Mouse (Mus musculus) ES-Bruce4 (cell line): ENCODE measurements around the gene Actl7a. TPM values are rescaled to one million over a fixed set of nuclear protein-coding genes. Genes with fewer than 3 reads are reported as not detected.

ENCODE experiments used
- H3K27ac ChIP-seq: 2 replicates; pipeline ENCODE4 v1.5.1; 2012; ENCODE audit warnings: low read length, inconsistent platforms; ENCODE audit not compliant: insufficient read depth
- H3K27me3 ChIP-seq: 2 replicates; pipeline ENCODE4 v1.6.1; 2012; ENCODE audit warnings: mild to moderate bottlenecking, low read length, inconsistent platforms; ENCODE audit not compliant: control insufficient read depth, poor library complexity, insufficient read depth, severe bottlenecking
- H3K36me3 ChIP-seq: 2 replicates; pipeline ENCODE4 v1.6.1; 2012; ENCODE audit warnings: inconsistent platforms, mild to moderate bottlenecking, low read length, moderate library complexity; ENCODE audit not compliant: control insufficient read depth, poor library complexity, insufficient read depth, severe bottlenecking
- H3K4me1 ChIP-seq: one replicate; pipeline ENCODE4 v1.8.1; 2011; ENCODE audit warnings: low read length; ENCODE audit not compliant: control insufficient read depth, insufficient read depth
- H3K4me3 ChIP-seq: 2 replicates; pipeline ENCODE4 v1.5.1; 2011; ENCODE audit warnings: low read depth, mild to moderate bottlenecking, low read length
- H3K9ac ChIP-seq: 2 replicates; pipeline ENCODE4 v1.6.1; 2012; ENCODE audit warnings: low read depth, mild to moderate bottlenecking, inconsistent platforms; ENCODE audit not compliant: poor library complexity, severe bottlenecking
- H3K9me3 ChIP-seq: replicated peaks from 2 replicates; pipeline ENCODE4 v1.6.1; 2012; ENCODE audit warnings: mild to moderate bottlenecking, low read length, inconsistent platforms; ENCODE audit not compliant: control insufficient read depth, poor library complexity, insufficient read depth, severe bottlenecking
- CTCF ChIP-seq: IDR thresholded peaks from one replicate; pipeline ENCODE4 v1.8.1; 2011; ENCODE audit warnings: low read depth, low read length
- EP300 ChIP-seq: IDR thresholded peaks from 2 replicates; pipeline ENCODE4 v1.6.1; 2011; ENCODE audit warnings: low read depth, low read length; ENCODE audit not compliant: insufficient read depth
- POLR2A ChIP-seq: IDR thresholded peaks from one replicate; pipeline ENCODE4 v1.8.1; 2011; ENCODE audit warnings: low read length; ENCODE audit not compliant: insufficient read depth
- polyA plus RNA-seq: library from polyadenylated mRNA; stranded (reverse); fragments of >200 nt; gene quantifications from 2 replicates; pipeline ENCODE4 v1.2.4, GENCODE M21; 2011; ENCODE audit warnings: low read depth; ENCODE audit not compliant: missing spikeins, insufficient read depth, insufficient read length

The Actl7a gene
- polyA plus RNA-seq, 1 experiment, result not detected

DNA sequence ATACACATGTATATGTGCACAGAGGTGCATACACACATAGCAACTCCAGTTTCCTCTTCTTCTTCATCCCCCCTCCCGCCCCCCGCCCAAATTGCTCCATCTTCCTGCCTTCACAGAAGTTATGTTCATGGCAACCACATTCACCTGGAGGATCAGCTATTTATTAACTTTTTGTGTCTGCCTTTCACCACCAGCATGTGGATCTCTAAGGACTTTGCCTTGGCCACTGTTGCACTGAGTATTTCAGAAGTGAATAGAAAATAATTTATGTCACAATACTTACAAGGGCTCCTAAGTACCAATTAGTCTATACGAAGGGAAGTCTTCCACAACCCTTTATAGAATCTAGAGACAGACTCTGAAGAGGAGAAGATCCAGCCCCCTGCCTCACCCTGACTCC is 25.3 kb upstream of the Actl7a start:
- Histone ChIP-seq H3K27ac (no peak overlapping the region), H3K9me3 (no peaks in the 10 kb centered on the region), H3K4me3 (no peak overlapping the region), H3K27me3 (no peaks in the 10 kb centered on the region), H3K36me3 (no peaks in the 10 kb centered on the region), H3K9ac (no peak overlapping the region), H3K4me1 (peaks cover 2% of the 10 kb centered on the region)
- TF ChIP-seq EP300 (no peak), POLR2A (no peak), CTCF (no peak)

DNA sequence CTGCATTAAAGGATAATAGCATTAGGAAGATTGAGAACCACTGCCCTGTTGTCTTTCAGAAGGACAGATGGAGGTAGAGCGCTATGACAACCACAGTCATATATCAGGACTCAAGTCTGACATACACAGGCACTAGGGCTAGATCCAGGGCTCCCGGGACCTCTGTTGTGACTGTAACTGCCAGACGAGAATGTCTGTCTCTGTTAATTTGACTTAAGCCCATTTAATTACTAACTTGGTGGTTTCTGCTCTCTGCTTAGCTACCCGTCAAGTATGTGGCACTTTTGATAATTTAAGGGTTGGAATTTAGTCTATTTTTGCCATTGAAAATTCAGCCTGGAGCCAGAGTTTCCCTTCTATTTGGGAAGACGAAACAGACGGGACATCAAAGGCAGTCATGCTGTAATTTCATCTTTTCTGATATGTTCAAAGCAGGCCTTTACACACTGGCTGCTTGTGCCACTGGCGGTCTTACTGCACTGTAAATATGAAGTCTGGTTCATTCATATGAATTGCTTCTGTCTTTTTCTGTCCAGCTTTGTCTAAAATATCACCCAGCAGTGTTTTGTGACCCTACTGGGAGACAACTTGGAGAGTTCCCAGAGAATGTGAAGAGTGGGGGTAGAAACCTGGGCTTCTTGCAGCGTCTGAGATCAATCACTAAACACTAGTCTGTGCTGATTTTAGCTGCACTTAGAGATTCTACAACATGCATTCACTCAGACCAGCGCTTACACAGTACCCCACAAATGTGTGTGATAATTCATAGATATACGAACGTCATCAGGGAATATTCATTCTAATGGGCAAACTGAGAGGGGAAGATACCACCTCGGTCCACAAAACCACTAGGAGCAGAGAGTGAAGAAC is 24.4 kb upstream of the Actl7a start:
- Histone ChIP-seq H3K4me3 (no peak overlapping the region), H3K36me3 (no peaks in the 10 kb centered on the region), H3K27ac (no peak overlapping the region), H3K9me3 (no peaks in the 10 kb centered on the region), H3K9ac (no peak overlapping the region), H3K4me1 (peaks cover 2% of the 10 kb centered on the region), H3K27me3 (no peaks in the 10 kb centered on the region)
- TF ChIP-seq POLR2A (no peak), CTCF (no peak), EP300 (no peak)

DNA sequence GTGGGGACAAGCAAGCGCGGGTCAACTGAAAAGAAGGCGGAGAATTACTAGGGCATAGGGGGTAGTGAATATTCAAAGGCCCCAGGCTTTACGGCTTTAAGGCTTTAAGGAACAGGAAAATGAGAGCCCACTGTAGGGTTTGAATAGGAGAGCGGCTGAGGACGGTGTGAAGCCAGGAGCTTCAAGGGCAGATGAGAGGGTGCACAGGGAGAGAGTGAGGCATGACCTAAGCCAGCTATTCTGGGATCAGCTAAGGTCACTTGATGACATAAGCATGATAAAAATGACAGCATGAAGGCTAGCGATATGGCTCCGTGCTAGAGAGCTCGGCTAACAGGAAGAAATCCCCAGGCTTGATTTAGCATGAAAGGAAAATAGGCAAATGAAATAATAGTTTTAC is 23.8 kb upstream of the Actl7a start:
- Histone ChIP-seq H3K9ac (no peak overlapping the region), H3K36me3 (no peaks in the 10 kb centered on the region), H3K27ac (no peak overlapping the region), H3K4me3 (no peak overlapping the region), H3K27me3 (no peaks in the 10 kb centered on the region), H3K4me1 (peaks cover 2% of the 10 kb centered on the region), H3K9me3 (no peaks in the 10 kb centered on the region)
- no peak for TF ChIP-seq EP300
- TF ChIP-seq POLR2A, result no peak
- no peak for TF ChIP-seq CTCF

DNA sequence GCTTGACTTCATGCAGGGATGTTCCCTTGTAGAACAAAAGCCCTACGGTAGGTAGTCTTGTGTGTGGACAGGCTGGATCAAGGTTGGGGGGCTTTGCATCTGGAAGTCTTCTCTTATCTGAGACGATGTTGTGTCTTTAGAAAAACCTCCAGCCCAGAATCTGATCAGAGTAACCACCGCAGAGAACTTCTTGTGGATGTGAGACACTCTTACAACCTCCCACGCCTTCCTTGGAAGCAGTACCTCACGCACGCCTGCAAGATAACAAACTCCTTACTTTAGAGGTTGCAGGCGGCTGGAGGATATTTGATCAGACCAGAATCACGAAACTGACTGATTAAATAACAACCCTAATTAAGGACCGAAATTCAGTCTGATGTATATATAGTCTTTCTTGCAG is 22.8 kb upstream of the Actl7a start:
- Histone ChIP-seq H3K9ac (no peak overlapping the region), H3K4me1 (peaks cover 2% of the 10 kb centered on the region), H3K36me3 (no peaks in the 10 kb centered on the region), H3K4me3 (no peak overlapping the region), H3K27me3 (no peaks in the 10 kb centered on the region), H3K9me3 (no peaks in the 10 kb centered on the region), H3K27ac (no peak overlapping the region)
- no peak for TF ChIP-seq POLR2A
- no peak for TF ChIP-seq CTCF
- TF ChIP-seq EP300, result no peak

DNA sequence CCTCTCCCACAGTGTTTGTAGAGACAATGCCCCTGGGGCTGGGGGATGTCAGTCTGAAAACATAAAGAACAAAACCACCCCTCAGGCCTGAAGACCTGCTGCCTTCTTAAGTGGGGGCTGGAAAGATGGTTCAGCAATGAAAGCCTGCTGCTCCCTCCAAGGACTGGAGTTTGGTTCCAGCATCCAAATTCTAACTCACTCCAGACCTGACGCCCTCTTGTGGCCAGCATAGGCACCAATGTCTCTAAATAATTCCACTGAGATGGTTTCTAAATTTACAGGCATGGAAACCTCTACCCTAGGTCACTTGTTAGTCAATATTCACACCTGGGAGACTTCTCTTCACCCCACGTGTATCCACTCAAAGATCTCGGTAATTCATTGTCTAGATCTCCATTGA is 21.7 kb upstream of the Actl7a start:
- Histone ChIP-seq H3K27me3 (no peaks in the 10 kb centered on the region), H3K36me3 (no peaks in the 10 kb centered on the region), H3K27ac (no peak overlapping the region), H3K4me3 (no peak overlapping the region), H3K9ac (no peak overlapping the region), H3K9me3 (no peaks in the 10 kb centered on the region), H3K4me1 (peaks cover 2% of the 10 kb centered on the region)
- TF ChIP-seq POLR2A (no peak), CTCF (peak; percentile 54)

DNA sequence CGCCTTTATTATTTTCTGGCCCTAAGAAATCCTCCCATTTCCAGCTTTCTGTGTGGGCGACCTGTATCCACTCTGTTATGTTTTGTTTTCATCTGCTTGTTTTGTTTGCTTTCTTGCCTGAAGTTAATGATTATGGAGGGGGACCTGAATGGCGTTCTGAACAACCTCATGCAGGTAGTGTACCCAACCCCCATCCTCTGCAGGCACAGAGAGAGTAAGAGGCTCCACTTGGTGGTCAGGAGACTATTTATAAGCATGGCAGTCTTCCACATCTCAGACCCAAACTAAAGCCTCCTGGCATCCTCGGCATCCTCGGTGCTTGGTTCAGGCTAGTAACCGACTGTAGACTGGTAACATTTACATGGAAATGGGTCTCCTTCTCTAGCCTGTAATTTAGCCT is 20.9 kb upstream of the Actl7a start:
- TF ChIP-seq EP300 (no peak), CTCF (no peak), POLR2A (no peak)
- Histone ChIP-seq H3K9me3 (no peaks in the 10 kb centered on the region), H3K4me3 (no peak overlapping the region)

More for the DNA sequence above, 20.9 kb upstream of the Actl7a start:
- Histone ChIP-seq H3K27ac (no peak overlapping the region), H3K4me1 (peaks cover 2% of the 10 kb centered on the region), H3K36me3 (no peaks in the 10 kb centered on the region), H3K9ac (no peak overlapping the region), H3K27me3 (no peaks in the 10 kb centered on the region)
